Mouse (Mus musculus) left cerebral cortex, postnatal 14 days (tissue): ENCODE measurements around the gene Mnd1. TPM values are rescaled to one million over a fixed set of nuclear protein-coding genes. Genes with fewer than 3 reads are reported as not detected.
A peak's percentile ranks its signal among the peaks of the same experiment; 100 is the strongest.

Experiments
- DNase-seq, 2 experiments: peaks; one replicate each; pipeline ENCODE4 v3.0.0; 2021 to 2022; ENCODE audit warnings: low spot score in 2 of 2, mixed read lengths in 1 of 2
- intact Hi-C: fragments of 180-260 bp; cut with DNase I; formaldehyde crosslinking; loops from one replicate; pipeline ENCODE4 v1.15.1; 2025
- total RNA-seq, 2 experiments: library from RNA; stranded (reverse); gene quantifications; 2 replicates each; pipeline ENCODE4 v1.2.3; 2021

Mnd1 gene
- total RNA-seq, 2 experiments from 2014 or later = 2.5 to 2.8 TPM

DNA sequence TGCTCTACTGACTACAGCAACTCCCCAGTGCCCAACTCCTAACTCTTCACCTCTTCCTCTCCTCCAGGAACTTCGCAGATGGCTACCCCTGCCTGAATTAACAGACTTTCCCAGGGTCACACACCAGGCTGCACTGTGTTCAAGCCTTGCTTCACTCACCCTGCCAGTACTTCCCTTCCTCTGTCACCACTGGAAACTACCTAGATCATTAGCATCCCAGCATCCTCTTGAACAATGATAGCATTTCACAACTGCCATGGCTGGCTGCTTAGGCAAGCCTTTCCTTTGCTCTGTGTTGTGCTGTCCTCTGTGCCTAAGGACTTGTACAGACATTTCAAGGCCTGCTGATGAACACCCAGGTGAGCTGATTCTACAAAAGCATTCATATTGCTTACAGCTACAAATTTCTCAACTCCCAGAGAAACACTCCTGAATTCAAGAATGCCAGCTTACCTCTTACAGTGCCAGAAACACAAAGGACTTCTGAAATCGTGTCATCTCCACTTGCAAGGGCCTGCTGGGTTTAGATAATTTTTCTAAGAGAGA, 92.1 kb downstream of the Mnd1 start:
- intact Hi-C loops = no loop called here
- DNase-seq = no peak

DNA sequence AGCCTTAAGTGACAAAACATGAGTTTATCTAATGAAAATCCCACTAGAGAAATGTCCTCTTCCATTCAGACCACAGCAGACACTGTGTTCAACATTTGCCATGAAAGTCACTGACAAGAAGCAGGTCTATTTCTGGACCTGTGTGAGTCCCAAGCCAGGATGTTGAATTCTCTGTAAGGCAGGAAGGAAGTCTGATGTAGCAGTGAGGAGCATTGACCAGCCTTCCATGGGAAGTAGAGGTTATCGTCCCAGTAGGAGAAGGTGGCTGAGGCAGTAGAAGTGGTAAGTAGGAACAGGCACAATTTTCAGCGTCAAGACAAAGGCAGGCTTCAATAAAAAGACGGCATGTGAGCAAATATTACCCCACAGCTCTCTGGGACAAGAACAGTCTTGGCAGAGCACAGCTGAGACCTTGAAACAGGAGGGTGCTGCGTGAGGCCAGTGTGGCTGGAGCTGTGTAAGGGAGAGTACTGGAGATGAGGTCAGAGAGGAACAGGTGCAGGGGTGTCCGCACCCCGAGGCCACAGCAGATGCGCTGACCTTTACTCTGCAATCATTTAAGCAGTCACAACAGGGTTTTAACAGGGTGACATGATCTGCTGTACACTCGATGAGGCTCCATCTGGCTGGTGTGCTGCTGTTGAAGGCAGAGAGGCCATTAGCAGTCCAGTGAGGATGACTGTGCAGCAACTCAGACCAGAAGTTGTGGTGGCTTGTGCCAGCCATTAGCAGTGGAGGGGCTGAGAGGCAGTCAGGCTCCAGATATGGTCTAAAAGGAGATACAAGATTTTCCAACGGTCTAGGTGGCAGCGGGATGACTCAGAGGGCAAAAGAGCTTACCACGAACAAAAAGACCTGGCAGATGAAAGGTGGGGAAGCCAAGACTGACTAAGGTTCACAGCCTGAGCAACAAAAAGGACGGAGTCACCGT, 93.8 kb downstream of the Mnd1 start:
- intact Hi-C loops = no loop called here
- DNase-seq = no peak

- intact Hi-C loops = no loop called here
- no peak for DNase-seq
These were observed 94.6 kb downstream of the Mnd1 start for GRCm38 (mm10) chr3:84060946-84061345.

DNA sequence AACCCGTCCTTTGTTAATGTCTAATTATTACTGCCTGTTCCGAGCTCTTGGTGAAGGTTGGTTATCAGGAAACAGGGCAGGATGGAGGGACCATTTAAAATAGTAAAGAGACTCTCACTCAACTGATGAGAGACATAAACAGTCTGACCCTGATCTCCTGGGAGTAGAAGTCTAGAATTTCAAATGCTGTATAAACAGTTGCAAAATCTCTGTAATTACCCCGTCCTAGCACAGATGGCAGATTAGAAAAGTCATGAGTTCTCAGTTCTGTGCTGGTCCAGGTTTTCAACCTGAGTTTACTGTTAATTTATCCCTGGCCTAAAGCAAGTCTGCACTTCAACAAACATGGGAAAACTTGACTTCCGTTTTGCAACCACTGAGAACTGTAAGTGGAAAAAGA, 95.5 kb downstream of the Mnd1 start:
- intact Hi-C loops = no loop called here
- no peak for DNase-seq

- DNase-seq = no peak
- intact Hi-C loops = no loop called here
These were observed 95.9 kb downstream of the Mnd1 start for GRCm38 (mm10) chr3:84059676-84060075.

GRCm38 (mm10) chr3:84059261-84059660, 96.3 kb downstream of the Mnd1 start:
- no peak for DNase-seq
- intact Hi-C loops = no loop called here

DNA sequence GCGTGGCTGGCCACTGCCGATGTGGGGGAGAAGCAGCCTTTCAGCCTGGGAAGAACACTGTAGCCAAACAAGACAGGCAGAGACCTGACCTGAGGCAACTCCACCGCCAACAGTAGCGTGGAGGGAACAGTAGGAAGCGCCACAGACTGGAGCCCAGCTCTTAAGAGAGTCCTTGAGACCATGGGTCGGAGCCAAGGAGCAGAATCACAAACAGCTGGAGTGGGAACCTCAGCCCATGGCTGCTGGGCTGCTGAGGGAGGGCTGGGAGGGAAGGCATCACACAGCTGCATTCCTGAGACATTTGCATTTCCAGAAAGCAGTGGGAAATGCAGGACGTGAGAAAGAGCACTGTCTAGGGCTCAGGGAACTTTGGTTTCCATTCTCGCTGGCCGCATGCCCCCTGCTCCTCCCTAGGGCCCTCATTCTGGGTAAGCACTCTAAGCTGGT, 106.8 kb downstream of the Mnd1 start:
- no peak for DNase-seq
- intact Hi-C loops = loop anchor here (10.0 kb wide), 1 partner anchor 266 kb away; no protein-coding TSS in a partner anchor

GRCm38 (mm10) chr3:84046206-84046605, 109.4 kb downstream of the Mnd1 start:
- intact Hi-C loops = loop anchor here (10.0 kb wide), 1 partner anchor 269 kb away; no protein-coding TSS in a partner anchor

DNA sequence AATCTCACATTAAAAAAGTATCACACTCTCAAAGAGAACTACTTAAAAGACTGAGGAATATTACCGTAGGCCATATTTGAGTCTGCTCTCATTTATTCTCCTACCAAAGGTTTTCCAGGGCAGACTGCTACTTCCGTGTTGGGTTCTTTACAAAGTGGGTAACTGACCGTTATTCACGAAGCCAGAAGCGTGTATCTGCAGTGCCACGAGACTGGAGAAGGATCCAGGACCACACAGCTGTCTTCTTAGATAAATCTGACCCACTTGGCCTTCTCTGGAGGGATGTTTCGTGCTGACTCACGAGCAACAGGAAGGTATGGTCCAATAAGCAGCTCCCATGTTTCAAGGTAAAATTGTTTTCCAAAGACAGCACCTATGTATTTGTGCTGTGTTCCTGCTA, 113.8 kb downstream of the Mnd1 start:
- DNase-seq = no peak
- intact Hi-C loops = loop anchor here (10.0 kb wide), 1 partner anchor 273 kb away; no protein-coding TSS in a partner anchor

More at GRCm38 (mm10) chr3:84046206-84046605, 109.4 kb downstream of the Mnd1 start:
- no peak for DNase-seq

- no peak for DNase-seq
- intact Hi-C loops = loop anchor here (10.0 kb wide), 1 partner anchor 274 kb away; no protein-coding TSS in a partner anchor
These were observed 115.0 kb downstream of the Mnd1 start for GRCm38 (mm10) chr3:84040476-84041082.

GRCm38 (mm10) chr3:84039646-84040475, 115.7 kb downstream of the Mnd1 start, which contains the start of gene Tmem131l:
Gene Tmem131l (minus strand): TSS chr3:84040175.
- peak; percentile 70 to 76 for DNase-seq
- intact Hi-C loops = loop anchor here (5.0 to 10.0 kb wide), 4 partner anchors 48 to 275 kb away; partner anchors contain the start of gene Mnd1

GRCm38 (mm10) chr3:84038981-84039645, 116.5 kb downstream of the Mnd1 start:
- peak in 1 of 2 experiments; percentile 19 for DNase-seq
- intact Hi-C loops = loop anchor here (5.0 kb wide), 3 partner anchors 47 to 118 kb away; partner anchors contain the start of gene Mnd1

DNA sequence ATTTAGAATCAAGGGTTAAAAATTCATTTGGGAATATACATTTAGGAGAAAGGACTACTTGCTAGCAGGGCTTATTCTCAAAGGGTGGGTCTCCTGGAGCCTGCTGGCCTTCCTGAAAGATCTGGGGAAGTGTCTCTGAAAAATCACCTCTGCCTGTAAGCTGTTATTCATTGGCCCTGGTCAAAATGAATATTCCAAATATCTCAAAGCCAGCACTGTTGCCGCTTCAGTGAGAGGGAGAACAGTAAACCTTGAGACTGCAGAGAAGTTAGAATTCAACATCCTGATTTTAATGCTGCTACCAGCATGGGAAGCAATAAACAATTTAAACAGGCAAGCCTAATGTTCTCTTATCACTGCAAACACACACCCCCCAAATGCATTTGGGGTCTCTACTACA, 117.5 kb downstream of the Mnd1 start:
- DNase-seq = no peak
- intact Hi-C loops = loop anchor here (5.0 kb wide), 3 partner anchors 46 to 119 kb away; partner anchors contain the start of gene Mnd1

Other genes with a start within 250 kb of the Mnd1 start
- gene Tmem131l, start 115.6 kb downstream of the Mnd1 start, total RNA-seq = 10 to 100 TPM; 29.6 to 35.8 TPM
- gene Gm6525, start 18.3 kb upstream of the Mnd1 start, total RNA-seq = under 1 TPM in 1 of 2 experiments, not detected in 1; 0.35 TPM
- 100 to 1,000 TPM; 190 to 200 TPM for gene Trim2, start 151.1 kb upstream of the Mnd1 start, total RNA-seq